Mouse (Mus musculus) thymus, postnatal 4 days (tissue): ENCODE results near the gene Cplx2.

Experiments used
- DNase-seq: peaks from one replicate; pipeline ENCODE4 v3.0.0; 2021

Gene Cplx2

DNA sequence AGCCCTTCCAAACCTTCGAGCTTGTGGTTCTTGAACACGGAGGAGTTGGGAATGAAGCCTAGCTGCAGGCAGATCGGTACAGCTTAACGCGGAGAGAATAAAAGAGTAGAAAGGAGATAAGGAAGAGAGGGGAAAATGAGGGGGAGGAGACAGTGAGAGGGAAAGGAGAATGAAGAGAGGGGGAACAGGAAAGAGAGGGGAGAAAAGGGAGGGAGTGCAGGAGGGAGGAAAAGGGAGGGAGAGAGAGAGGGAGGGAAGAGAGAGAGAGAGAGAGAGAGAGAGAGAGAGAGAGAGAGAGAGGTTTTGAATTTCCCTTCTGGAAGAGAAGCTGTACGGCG lies at the start of gene Cplx2:
Gene Cplx2, plus strand, starts transcription at position 301 of the 338 bp plus-strand sequence.
- no peak for DNase-seq

DNA sequence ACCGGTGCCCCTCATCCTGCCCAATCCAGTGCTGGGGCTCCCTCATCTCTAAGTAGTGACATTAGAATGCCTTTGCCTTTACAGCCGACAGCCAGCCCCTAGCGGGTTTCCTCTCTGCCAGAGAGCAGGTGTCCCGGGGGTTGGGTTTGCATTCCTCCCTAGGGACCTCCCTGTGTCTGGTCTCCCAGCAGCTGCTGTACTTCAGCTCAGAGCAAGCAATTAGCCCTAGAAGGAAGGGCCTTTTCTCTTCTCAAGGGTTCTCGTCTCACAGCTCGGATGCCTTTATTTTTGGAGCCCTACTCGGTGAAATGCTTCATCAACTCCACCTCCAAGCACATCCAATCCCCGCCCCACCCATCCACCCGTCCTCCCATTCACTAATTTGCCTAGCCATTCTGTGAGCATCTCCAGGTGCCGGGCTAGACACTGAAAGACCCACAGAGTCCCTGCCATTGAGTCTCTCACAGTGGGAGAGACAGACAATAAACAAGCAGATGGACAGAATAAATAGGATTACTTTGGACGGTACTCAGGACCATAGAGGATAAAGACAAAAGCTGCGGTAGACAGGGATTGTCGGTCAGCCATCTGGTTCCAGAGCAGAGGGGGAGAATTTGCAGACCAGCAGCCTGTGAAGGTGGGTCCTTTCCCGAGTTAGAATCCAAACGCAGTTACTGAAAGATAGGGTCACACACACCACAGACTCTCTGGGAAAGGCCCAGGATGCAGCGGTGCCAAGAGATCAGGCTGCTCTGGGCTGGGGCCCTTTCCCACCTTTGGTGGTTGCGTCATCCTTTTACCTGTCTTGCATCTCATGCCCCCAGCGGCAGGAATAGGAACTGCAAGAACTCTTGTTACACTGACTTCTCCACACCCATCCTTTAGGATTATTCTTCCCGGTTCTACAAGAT lies 48.5 kb upstream of the Cplx2 start:
- DNase-seq, result peak; percentile 71

DNA sequence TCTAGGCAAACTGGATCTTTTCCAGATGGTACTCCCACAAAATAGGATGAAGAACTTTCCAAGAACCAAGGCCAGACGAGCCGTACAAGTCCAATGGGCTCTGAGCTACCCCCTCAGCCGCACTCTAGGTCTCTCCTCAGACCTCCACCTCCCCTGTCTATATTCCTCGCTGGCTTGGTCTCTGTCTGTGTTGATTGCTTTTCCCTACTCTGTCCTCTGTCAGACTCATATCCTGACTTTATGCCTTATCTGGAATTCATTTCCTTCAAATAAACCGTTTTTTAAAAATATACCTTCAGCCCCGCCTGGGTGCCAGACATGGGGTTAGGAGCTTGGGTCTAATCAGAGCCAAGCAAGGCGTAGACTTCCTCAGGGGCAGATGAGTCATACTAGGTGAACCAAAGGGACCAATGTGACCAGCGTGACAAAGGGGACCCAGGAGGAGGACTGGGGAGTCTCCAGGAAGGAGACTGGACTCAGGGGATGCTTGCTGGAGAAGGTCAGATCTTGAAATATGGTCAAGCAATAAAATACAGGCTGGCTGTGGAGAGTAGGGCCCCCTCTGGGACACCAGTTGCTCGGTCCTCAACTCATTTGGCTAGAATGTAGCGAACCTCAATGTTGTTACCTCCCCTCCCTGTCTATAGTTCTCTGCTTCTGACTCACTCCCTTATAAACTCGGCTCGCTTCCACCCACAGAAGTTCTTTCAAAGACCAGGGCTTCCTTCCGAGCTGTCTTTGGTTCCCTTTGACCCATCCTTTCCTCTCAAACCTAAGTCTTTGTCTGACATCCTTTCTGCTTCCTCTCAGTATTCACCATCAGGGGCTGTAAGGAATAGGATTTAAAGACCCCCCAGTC lies 47.6 kb upstream of the Cplx2 start:
- DNase-seq, result no peak

DNA sequence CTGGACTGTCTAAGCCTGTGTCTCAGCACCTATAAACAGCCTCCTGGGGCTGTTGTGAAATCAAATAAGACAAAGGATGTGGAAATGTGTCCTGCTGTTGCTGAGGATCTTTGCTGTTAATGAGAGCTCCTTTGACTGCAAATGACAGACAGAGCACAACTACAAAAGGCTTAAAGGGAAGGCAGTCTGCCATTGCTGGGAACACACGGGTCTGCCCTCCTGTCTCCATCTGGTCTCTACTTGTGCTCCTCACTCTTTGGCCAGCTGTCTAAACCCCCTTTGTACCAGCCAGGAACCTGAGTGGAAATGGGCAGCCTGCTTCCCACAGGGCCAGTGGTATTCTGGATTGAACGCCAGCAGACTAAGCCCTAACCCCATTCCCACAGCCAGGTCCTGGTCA lies 47.0 kb upstream of the Cplx2 start:
- no peak for DNase-seq

DNA sequence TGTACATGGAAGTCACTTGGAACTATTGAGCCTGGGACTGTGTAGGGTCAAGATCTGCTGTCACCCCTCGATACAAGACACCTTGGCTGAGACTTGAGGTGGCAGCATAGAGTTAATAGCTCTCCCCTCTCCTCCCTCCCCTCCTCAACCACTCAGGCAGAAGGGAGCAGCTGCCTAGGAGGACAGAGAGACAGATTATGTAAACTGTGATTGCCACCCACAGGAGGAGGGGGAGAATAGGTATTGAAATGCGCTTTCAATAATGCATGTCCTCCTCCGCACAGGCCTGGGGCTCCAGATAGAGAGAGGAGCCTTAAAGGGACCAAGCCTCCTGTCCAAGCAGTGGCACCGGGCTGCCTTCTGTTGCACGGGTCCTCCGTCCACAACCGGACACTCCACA lies 45.3 kb upstream of the Cplx2 start:
- DNase-seq, result no peak

DNA sequence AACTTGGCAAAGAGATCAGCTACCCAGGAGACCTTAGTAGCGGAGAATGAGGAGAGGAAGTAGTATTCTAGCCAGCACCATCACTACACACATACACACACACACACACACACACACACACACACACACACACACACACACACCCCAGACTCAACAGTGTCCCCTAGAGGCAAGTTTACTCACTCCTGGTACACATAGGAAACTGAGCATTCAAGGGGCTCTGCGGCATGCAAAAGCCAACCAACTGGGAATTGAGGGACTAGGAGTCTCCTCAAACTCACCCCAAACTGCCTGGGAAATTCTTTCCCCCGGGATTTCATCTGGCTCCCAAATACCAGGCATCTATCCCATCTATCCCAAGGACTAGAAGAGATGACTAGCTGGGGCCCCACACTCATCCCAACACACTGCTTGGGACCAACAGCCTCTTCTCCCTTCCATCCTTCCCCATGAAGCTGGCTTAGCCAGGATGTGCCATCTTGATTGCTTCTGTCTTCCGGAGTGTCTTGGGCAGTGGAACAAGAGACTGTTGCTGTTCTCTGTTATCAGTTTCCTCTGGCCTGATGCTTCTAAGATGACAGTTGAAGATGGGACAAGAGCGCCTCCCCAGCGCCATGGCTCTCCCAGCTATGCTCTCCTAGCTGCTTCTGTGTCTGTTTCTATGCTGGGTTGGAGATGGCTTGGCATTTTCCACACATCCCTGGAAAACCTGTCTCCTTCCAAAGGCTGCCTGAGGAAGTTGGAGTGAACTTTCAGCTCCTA lies 44.3 kb upstream of the Cplx2 start:
- DNase-seq, result no peak

DNA sequence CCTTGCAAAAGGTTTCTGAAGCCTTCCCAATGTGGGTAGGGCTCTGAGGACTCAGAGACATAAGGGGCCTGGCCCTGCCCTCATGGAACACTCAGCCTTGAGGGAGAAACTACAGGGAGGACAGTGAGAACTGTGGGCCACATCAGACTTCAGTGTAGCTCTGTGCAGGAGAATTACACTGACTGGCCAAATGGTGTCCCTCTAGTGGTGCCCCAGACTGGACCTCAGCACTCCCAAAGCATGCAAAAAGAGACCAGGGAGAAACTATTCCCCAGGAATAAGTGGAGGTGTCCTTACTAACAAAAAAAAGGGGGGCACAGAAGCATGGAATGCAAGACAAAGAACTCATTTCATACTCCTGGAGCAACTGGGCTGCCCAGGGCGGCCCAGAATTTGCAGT lies 43.1 kb upstream of the Cplx2 start:
- DNase-seq, result no peak

DNA sequence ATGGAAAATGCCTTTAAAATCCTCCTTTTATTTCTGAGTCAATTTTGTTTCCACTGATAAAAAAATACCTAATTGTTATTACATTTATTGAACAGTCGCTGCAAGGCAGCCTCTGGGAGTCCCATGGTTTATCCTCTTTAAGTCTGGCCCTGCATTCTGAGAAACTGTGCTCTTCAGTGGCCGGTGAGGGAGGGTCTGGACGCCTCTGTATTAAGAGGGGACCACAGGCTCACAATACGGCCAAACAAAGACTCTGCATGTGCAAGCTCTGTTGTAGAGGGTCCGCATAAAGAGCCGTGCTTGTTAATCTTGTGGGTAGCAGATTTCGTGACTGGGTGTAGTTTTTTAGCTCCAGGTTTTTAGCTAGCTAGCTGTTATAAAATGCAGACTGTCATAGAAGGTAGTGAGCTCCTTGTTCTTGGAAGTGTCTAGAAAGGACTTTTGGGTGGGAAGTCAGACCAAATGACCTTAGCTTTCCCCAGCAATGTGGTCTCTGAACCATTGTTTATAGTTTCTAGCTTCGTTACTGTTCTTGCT lies 42.1 kb upstream of the Cplx2 start:
- DNase-seq, result no peak

DNA sequence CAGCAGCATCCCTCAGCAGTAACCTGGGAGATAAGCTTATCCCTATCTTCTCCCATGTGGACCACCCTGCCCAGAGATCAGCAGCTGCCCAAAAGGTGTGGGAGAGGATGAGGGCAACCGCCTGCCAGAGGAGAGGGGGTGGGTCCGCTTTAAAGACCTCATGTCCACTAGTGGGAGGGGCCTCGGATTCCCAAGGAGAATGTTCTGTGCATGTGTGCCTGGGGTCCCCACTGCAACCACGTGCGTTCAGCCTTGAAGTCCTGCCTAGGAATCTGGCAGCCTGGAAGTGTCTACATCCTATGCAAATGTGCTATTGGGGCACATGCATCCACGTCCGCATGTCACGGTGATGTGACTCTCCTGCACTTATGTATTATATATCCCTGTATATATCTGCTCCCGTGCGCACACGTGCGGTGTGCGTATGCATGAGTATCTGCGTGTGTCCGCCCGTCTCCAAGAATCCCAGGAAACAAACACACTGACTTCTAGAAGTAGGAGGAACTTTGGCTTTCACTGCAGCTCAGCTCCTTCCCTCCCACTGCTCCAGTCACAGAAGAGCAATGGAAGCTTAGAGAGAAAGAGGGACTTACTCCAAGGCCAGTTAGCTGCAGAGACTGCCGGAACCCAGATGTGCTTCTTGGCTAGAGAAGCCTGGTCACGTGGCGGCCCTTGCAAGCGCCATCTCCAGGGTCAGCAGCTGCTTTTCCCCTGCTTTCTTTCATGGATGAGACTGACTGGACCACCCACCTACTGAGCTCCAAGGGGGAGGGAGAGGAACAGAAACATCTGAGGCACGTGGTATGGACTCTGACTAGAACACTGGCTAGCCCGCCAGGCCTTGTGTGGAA lies 39.1 kb upstream of the Cplx2 start:
- DNase-seq, result no peak

DNA sequence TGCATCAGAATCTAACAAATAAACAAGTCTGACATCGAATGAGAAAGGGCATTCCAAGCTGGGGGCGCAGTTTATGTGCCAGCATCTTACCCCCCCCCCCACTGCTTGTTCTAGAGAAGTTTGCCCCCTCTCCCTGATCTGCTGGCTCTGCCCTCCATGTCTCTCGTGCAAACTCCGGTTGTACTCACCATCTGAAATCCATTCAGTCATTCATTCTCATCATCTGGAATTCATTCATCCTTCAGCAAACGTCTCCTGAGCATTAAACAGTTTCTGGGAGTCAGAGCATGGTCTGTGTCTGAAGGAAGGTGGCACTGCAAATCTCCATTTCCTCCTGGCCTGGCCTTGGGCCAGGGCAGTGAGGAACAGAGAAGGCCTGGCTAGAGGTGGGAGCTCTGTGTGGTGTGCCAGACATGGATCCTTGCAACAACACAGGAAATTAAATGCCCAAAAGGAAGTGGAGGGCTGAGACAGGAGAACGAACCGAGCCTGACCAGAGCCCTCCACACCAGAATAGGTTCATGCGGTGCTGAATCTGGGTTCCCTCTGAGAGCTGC lies 38.1 kb upstream of the Cplx2 start:
- DNase-seq, result no peak

DNA sequence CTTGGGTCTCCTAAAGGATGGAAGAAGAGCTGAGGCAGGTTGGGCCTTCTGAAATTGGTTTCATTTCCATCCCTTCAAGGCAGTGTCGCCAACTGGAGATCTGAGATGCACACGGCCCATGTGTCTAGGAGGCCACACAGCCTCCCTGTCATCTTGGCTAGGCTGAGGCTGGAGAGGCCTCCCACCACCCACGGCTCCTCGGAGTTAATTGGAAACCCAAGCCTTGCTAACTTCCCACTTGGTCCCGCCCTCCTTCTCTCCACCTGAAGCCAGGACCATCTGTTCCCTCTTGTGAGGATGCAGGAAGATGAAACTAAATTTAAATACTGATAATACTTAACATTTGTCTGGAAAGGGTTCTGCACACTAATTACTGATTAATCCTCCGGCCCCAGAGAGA lies 34.1 kb upstream of the Cplx2 start:
- no peak for DNase-seq

DNA sequence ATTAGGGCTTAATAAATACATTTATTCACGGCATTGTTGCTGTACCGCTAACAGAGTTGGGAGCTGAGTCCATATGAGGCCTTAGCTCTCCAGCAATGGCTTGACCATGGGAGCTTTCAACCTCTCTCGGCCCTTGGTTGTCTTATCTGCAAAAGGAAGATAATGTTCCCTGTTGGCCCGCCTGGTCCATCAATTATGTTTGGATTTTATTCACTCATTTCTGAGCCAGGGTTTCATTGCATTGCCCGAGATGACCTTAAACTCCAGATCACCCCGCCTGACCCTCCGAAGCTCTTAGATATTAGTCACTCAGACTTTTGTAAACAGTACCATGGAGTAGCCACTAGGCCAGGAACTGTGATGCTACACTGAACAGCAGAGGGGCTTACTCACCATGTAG lies 33.6 kb upstream of the Cplx2 start:
- no peak for DNase-seq

DNA sequence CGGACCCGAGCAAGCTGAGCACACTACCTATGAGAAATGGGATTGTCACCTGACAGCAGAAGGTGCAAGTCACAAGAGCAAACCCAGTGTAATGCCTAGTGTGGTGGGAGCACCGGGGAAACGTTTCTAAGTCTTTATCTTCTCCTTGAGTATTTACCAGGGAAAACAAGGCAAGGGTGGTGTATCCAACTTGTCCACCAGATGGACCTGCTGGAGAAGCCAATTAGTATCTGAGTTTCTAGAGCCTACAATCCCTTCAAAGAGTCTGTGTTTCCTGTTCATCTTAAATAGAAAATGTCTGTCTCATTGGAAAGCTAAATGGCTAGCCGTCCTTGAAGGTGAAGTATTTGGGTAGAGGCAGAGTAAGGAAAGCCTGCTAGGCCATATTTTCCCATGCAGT lies 32.3 kb upstream of the Cplx2 start:
- no peak for DNase-seq

DNA sequence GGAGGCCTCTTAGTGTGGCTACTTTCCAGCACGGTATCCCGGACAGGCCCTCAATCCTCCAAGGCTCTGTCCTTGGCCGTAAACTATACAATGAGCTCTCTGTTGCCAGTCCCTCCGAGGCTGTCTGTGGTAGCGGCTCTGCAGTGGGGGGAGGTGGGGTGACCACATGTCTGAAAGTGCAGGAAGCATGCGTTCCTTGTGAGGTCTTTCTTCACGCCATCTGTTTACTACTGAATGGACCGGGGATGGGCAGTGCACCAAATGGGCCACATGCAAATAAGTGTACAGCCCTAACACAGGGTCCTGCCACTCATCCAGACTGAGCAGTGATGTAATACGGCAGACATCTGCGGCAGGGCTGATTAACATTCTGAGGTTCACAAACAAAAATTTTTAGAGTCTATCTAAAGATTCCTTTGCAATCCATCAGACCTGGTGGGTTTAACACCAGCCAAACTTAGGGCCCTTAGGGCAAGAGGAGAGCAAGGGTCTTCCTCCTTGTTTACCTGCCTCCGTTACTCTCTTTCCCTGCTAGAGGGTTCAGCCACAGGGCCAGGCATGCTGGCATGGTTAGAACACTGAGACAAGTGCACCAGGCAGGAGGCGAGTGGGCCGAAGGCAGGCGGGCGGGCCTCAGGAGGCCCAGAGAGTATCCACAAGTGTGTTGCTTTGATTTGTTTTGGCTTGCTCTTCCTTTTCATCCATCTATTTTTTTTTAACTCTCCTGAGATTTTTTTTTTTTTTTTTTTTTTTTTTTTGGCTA lies 25.1 kb upstream of the Cplx2 start:
- DNase-seq, result no peak

DNA sequence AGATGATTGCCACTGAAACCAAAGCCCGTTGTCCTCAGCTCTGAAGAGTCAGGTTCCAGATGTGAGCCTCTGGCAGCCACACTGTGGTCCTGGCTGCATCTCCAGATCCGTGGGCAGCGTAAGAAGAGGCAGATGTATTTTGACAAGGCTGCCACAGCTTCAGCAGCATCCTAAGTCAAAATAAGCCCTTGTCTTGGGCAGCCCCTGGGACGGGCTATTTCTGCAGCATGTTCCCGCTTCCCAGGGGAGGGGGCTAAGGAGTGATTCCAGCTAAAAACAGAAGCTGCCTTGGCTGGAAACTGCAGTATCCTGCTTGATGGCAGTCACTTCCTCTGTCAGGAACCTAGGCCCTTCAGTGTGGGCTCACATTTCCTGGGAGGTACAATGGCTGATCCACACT lies 23.1 kb upstream of the Cplx2 start:
- DNase-seq, result no peak

DNA sequence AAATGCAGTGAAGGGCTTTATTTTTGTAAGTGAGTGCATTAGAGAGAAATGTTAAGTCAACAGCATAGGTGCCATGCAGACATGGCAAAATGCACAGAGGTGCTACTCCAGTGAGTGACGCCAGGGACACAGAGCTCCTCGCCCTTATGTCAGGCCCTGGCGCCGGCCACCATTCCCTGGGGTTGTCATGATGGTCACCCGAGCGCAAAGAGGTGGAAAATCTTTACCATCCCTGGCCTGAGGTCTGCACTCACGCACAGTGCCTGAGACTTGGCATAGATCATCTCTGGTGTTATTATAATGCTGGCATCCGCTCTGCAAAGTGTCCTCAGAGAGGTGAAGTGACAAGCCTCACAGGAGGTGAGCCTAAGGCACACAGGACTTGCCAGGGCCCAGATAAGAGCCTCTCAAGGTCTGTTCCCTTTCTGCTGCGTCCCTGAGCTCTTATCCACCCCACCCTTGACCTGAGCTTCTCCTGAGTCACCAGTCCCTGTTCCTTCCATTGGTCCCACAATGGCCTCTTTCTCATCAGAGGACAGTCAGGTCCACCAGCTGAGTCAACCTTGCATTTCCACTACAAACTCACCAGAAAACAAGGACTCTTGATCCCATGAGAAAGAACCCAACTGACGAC lies 21.9 kb upstream of the Cplx2 start:
- DNase-seq, result no peak

DNA sequence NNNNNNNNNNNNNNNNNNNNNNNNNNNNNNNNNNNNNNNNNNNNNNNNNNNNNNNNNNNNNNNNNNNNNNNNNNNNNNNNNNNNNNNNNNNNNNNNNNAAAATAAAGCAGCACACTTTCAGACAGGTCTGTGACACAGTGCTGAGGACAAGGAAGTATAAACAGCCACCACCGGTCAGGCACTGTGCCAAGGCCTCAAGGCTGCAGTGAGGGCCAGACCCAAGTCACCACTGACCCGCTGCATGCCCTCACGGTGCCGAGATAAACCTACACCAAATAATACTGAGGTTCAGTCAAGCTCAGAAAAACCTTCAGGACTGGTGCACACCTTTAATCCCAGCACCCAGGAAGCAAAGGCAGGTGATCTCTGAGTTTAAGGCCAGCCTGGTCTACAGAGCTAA lies 13.7 kb upstream of the Cplx2 start:
- DNase-seq, result no peak

DNA sequence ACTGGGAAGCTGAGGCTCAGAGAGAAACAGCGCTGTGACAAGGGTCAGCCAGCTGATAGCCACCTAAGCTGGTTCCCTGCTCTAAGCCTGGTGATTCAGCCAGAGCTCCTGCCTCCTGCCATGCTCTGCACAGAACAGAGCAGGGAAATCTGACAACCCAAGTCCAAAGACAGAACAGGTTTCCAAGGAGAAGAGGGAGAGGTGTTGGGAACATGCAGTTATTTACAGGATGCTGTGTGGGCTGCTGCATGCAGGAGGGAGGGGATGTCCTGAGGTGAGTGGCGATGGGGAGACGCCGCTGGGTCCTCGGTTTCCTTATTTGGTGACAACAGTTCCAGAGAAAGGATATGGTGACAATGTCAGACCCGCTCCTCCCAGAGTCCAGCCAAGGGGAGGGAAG lies 12.0 kb upstream of the Cplx2 start:
- DNase-seq, result no peak

DNA sequence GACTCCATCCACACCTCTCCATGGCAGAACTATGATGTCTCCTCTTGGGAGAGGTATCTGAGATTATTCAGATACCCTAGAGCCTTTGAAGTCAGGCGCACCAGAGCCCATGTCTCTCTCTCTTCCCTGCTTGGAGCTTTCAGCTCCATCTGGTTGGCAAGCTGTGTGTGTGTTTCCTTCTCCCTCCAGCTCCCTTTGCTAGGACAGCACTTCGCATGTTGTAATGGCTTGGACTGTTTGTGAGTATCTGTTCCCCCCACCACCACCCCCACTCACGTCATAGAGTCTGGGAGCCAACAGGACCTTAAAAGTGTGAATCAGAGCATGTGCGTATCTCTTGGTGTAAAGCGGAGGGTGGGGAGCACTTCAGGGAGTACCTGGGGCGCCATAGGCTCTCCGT lies 6.5 kb upstream of the Cplx2 start:
- DNase-seq, result no peak

DNA sequence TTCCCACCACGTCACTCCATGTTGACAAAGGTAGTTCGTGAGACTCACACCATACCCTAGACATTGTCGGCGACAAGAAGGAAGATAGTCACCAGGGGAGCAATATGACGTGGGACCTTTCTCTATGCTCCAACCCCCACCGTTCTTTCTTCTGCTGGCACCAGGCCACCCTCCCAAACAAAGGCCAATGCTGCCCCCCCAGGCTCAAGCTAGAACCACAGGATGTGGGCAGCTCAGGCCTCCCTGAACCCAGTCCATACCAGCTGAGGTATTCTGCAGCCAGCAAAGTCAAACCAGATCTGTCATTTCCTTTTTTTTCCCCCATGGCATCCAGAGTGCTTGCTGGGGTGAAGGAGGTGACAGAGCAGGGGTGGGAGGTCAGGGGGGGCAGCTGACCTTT lies 3.4 kb upstream of the Cplx2 start:
- DNase-seq, result no peak

DNA sequence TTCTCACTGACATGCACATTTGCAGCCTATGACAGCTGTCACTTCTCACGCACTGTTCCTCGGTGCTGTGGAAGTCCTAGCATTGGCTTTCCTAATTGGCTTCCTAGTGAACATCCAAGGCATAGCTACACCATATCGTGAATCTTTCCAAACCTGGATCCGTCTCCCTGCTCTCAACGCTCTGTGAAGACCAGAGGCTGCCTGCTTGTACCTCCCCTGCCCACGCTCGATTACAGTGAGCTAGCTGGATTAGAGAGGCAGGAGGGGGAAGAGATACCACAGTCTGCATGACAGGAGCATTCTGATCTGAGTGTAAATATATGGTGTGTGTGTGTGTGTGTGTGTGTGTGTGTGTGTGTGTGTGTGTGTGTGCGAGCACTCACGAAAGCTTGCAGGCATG lies 3.0 kb upstream of the Cplx2 start:
- no peak for DNase-seq
